Mouse (Mus musculus) heart, postnatal 14 days (tissue): Measurements from ENCODE around the gene Herc3. TPM values are rescaled to one million over a fixed set of nuclear protein-coding genes. Genes with fewer than 3 reads are reported as not detected.

Experiments used
- DNase-seq, 2 experiments: peaks; one replicate each; pipeline ENCODE4 v3.0.0; 2021 to 2022
- intact Hi-C: fragments of 180-260 bp; cut with DNase I; formaldehyde crosslinking; loops from one replicate; pipeline ENCODE4 v1.15.1; 2025
- total RNA-seq, 2 experiments: library from RNA; stranded (reverse); gene quantifications; 2 replicates each; pipeline ENCODE4 v1.2.3; 2021

Gene Herc3
- total RNA-seq, 2 experiments from 2014 or later, result 77.2 to 78.4 TPM

- intact Hi-C loops, result no loop called here
These were observed 131.4 kb downstream of the Herc3 start for GRCm38 (mm10) chr6:58962691-58963090.

DNA sequence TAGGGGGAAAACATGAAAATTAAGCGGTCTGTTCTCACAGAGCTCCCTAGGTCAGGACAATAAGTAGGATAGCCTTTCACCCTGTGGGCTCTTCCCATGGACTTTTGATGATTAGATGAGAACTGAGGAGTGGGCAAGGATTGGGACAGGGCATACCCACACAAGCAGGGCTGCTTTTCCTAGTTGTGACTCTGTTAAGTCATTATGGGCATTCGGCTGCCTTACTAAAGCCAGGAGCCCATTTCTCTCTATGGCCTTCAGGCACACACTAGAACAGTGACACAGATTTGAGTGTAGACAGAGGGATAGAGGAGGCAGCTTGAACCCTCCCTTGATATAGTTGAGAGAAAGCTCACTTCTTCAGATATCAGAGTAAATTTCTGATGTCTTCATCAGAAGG lies 132.8 kb downstream of the Herc3 start:
- no peak for DNase-seq
- intact Hi-C loops, result no loop called here

More at GRCm38 (mm10) chr6:58962691-58963090, 131.4 kb downstream of the Herc3 start:
- no peak for DNase-seq

- intact Hi-C loops, result no loop called here
- no peak for DNase-seq
These were observed 133.3 kb downstream of the Herc3 start for GRCm38 (mm10) chr6:58964565-58964964.

DNA sequence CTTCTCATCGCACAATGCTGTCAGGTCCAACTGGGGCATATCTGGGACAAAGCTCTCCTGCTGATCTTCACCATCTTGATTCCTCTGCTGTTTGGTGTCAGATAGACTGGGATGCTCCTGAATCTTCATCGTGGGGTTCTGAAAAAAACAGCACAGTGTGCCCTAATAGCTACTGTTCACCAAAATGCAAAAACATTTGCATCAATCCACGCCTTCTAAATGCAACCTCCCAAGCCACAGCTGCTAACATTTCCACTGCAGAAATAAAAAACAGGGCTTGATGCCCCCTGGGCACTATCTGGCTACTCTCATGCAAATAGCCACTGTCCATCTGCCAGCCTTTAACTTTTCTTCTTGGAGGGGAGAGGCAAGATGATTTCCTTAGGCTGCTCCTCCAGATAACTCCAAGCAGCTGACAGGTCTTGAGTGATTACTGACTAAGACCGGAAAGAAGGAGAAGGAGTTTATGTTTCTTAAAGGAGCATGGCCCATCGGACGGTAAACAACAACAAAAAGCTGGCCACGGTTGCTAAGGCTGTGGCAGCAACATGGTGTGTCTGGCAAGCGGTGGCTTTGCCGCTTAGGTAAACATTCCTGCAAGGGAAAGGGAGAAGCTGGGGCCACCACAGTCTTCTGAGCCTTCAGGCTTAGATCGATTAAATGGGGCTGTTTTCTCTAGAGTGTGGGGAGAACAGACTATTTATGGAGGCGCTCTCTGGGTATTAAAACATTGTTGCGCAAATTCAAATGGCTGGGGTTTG lies 134.0 kb downstream of the Herc3 start:
- no peak for DNase-seq
- intact Hi-C loops, result no loop called here

DNA sequence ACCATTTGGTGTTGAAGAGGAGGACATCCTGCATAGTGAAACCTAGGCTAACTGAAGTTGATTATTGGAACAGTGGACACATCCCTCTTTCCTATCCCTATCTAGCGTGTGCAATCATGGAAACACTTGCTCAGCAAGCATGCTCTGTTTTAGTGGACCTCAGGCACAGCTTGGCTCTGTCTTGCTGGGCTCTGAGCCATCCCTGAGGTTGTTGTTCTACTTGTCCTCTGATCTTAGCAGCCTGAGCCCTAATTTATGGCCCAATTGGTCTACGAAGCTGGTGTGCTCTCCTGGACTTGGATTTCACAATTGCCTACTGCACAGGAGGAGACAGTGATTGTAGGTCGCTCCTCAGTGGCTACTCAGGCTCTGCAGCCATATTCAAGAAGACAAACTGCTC lies 137.0 kb downstream of the Herc3 start:
- DNase-seq, result no peak
- intact Hi-C loops, result no loop called here

Other genes with a start within 250 kb of the Herc3 start
- gene Abcg2, start 246.9 kb upstream of the Herc3 start, total RNA-seq, result 10 to 100 TPM; 33.9 to 34.1 TPM
- gene Nap1l5, start 75.6 kb downstream of the Herc3 start, total RNA-seq, result under 1 TPM; 0.17 to 0.96 TPM
- 10 to 100 TPM; 17.3 to 22.0 TPM for gene Fam13a, start 193.1 kb downstream of the Herc3 start, total RNA-seq